Comparison of ENCODE assay signal across 8 mouse cellular contexts in the genomic region with DNA sequence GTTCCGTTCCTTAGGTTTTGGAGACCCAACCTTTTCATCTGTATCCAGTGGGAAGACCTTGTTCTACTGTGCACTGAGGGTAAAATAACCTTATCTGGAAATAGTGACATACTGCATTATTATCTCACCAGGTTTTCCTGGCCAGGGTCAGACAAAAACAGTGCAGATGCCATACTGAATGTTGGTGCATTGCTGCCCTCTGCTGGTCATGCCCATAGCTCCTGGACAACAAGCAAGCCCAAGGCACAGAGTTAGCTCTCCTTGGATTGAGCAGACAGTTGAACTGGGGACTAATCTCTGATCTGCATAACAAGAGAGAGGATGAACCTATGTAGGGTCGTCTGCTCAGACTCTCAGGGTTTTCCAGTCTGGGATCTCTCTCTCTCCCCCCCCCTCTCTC. TPM values are rescaled to one million over a fixed set of nuclear protein-coding genes. Genes with fewer than 3 reads are reported as not detected.
DNase-seq lines count a peak whose midpoint lies in the region; ATAC-seq and TF ChIP-seq lines count a peak whose summit lies in the region.

No protein-coding gene starts in this region.

- TF ChIP-seq POLR2A in spleen, adult 2 months (IDR thresholded peaks at IDR 0.05; ENCODE audit: low read depth, low read length): no peak

- no peak; the same call in 1 of the 2 replicates for ATAC-seq in heart, embryonic 11.5 days (replicated peaks; ENCODE audit: insufficient number of reproducible peaks, low FRiP score, low TSS enrichment)
- peak; percentile 48; the same call in 1 of the 2 replicates for ATAC-seq in midbrain, embryonic 15.5 days (replicated peaks)

- 34% methylated on average over 2 of the region's 2 CpGs for WGBS in heart, embryonic 11.5 days (ENCODE audit: insufficient replicate concordance)
- WGBS in limb, embryonic 10.5 days: 47% methylated on average over 2 of the region's 2 CpGs
- 47% methylated on average over 2 of the region's 2 CpGs for WGBS in midbrain, embryonic 15.5 days
- 42% methylated on average over 2 of the region's 2 CpGs for WGBS in spleen, adult 2 months

- no peak overlapping the region for H3K27ac ChIP-seq in heart, embryonic 11.5 days (ENCODE audit: low read depth, low read length)
- H3K27ac ChIP-seq in limb, embryonic 10.5 days: no peak overlapping the region
- H3K27ac ChIP-seq in midbrain, embryonic 15.5 days: peak overlapping the region; percentile 43; the same call in 1 of the 2 replicates
- no peak overlapping the region for H3K27ac ChIP-seq in spleen, adult 2 months (ENCODE audit: insufficient read depth, low read length)

- no peak overlapping the region for H3K4me2 ChIP-seq in heart, embryonic 11.5 days
- no peak overlapping the region for H3K4me2 ChIP-seq in midbrain, embryonic 15.5 days

- H3K4me3 ChIP-seq in heart, embryonic 11.5 days (ENCODE audit: low read depth, low read length): no peak overlapping the region
- no peak overlapping the region for H3K4me3 ChIP-seq in limb, embryonic 10.5 days
- H3K4me3 ChIP-seq in midbrain, embryonic 15.5 days: no peak overlapping the region
- no peak overlapping the region for H3K4me3 ChIP-seq in spleen, adult 2 months (ENCODE audit: extremely low read depth, insufficient read depth, insufficient read length)

- H3K9ac ChIP-seq in heart, embryonic 11.5 days (ENCODE audit: low read depth, low read length): no peak overlapping the region
- H3K9ac ChIP-seq in midbrain, embryonic 15.5 days: no peak overlapping the region

- H3K27me3 ChIP-seq in heart, embryonic 11.5 days (ENCODE audit: control insufficient read depth, insufficient read depth, low read length): no peaks in the 10 kb centered on the region
- no peaks in the 10 kb centered on the region for H3K27me3 ChIP-seq in limb, embryonic 10.5 days (ENCODE audit: low read depth, poor library complexity, severe bottlenecking)
- no peaks in the 10 kb centered on the region for H3K27me3 ChIP-seq in midbrain, embryonic 15.5 days (replicated peaks)
- H3K27me3 ChIP-seq in spleen, adult 2 months (ENCODE audit: control insufficient read depth, insufficient read depth, low read length): no peaks in the 10 kb centered on the region; the same call in 1 of the 2 replicates

- peak; percentile 89; the same call in 1 of the 2 replicates for TF ChIP-seq CTCF in spleen, adult 2 months (IDR thresholded peaks at IDR 0.05; ENCODE audit: extremely low read depth, insufficient read depth, insufficient read length, insufficient replicate concordance)

- H3K9me3 ChIP-seq in heart, embryonic 11.5 days (replicated peaks; ENCODE audit: control insufficient read depth, low read length): no peaks in the 10 kb centered on the region
- no peaks in the 10 kb centered on the region; the same call in 1 of the 2 replicates for H3K9me3 ChIP-seq in limb, embryonic 10.5 days (replicated peaks)
- no peaks in the 10 kb centered on the region for H3K9me3 ChIP-seq in midbrain, embryonic 15.5 days

- DNase-seq in heart, adult 11 months: peak; percentile 96
- DNase-seq in embryo, embryonic 9.5 days (ENCODE audit: extremely low spot score): peak; percentile 82
- DNase-seq in heart, adult 18-20 months: peak; percentile 89 to 96
- peak; percentile 89 for DNase-seq in kidney, adult 18-20 months
- DNase-seq in limb, embryonic 10.5 days (ENCODE audit: low spot score): peak; percentile 91
- peak; percentile 68 to 81 for DNase-seq in spleen, adult 2 months (ENCODE audit: low read depth in 1 of 2, low spot score in 2 of 2)

- H3K36me3 ChIP-seq in heart, embryonic 11.5 days (ENCODE audit: control insufficient read depth, insufficient read depth, low read length): no peaks in the 10 kb centered on the region
- no peaks in the 10 kb centered on the region for H3K36me3 ChIP-seq in limb, embryonic 10.5 days
- H3K36me3 ChIP-seq in midbrain, embryonic 15.5 days (replicated peaks): no peaks in the 10 kb centered on the region
- no peaks in the 10 kb centered on the region for H3K36me3 ChIP-seq in spleen, adult 2 months (ENCODE audit: control insufficient read depth, insufficient read depth, low read length)

- H3K4me1 ChIP-seq in heart, embryonic 11.5 days (ENCODE audit: control insufficient read depth, insufficient read depth, low read length): 0 out of 2 replicates have a peak, but pooled peaks cover 3% of the 10 kb centered on the region
- H3K4me1 ChIP-seq in limb, embryonic 10.5 days: peaks cover 15% of the 10 kb centered on the region
- H3K4me1 ChIP-seq in midbrain, embryonic 15.5 days: no peaks in the 10 kb centered on the region
- H3K4me1 ChIP-seq in spleen, adult 2 months (ENCODE audit: control insufficient read depth, insufficient read depth, insufficient read length): no peaks in the 10 kb centered on the region

RNA-seq across cellular contexts. Expression of gene Ift81, which starts 12.9 kb away (rescaled TPM):
- polyA plus RNA-seq in heart, embryonic 11.5 days (2014; fragmentation: Nextera tagmentation; extraction: Ambion mirVana): 23.9 and 28.4 TPM in 2 replicates
- total RNA-seq in heart, adult 18-20 months (2021): 10 to 100 TPM; 68.8 to 69.9 TPM
- polyA plus RNA-seq in limb, embryonic 10.5 days (2016; fragmentation: Nextera tagmentation; extraction: Ambion mirVana): 35.3 and 42.2 TPM in 2 replicates
- polyA plus RNA-seq in midbrain, embryonic 15.5 days (2015; fragmentation: Nextera tagmentation; extraction: Ambion mirVana): 64.1 and 75.6 TPM in 2 replicates
- 0.22 and 0.34 TPM in 2 replicates for polyA plus RNA-seq in spleen, adult 2 months (2012; rRNA removed)

RNA-seq across cellular contexts. Expression of gene P2rx7, which starts 16.5 kb away (rescaled TPM):
- polyA plus RNA-seq in heart, embryonic 11.5 days (2014; fragmentation: Nextera tagmentation; extraction: Ambion mirVana): 0.36 and 1.00 TPM in 2 replicates
- total RNA-seq in heart, adult 18-20 months (2021): 1 to 10 TPM; 2.9 to 3.1 TPM
- polyA plus RNA-seq in limb, embryonic 10.5 days (2016; fragmentation: Nextera tagmentation; extraction: Ambion mirVana): 0.08 TPM in 1 of 2 replicates, not detected in the other
- 2.9 and 3.0 TPM in 2 replicates for polyA plus RNA-seq in midbrain, embryonic 15.5 days (2015; fragmentation: Nextera tagmentation; extraction: Ambion mirVana)
- 27.7 and 34.5 TPM in 2 replicates for polyA plus RNA-seq in spleen, adult 2 months (2012; rRNA removed)

Comparison
In these comparisons a context has a peak if more than half of its experiments do, and no peak if none do; other contexts are left out.
1. RNA of gene Ift81, which starts 12.9 kb away (polyA plus RNA-seq): 64.1 to 75.6 TPM in midbrain, embryonic 15.5 days, 35.3 to 42.2 TPM in limb, embryonic 10.5 days and 23.9 to 28.4 TPM in heart, embryonic 11.5 days; 0.22 to 0.34 TPM in spleen, adult 2 months; every median in the first group is over 10 times any median in the second.
2. Peak in every context shown above with its lines, with median percentiles within 50 percentile points of each other: DNase-seq.